Mouse (Mus musculus) adrenal gland, postnatal 25 days (tissue): ENCODE measurements around the gene Gm813. TPM values are rescaled to one million over a fixed set of nuclear protein-coding genes. Genes with fewer than 3 reads are reported as not detected.

Source experiments
- DNase-seq: peaks from one replicate; pipeline ENCODE4 v3.0.0; 2021; ENCODE audit warnings: mixed read lengths
- total RNA-seq: library from RNA; stranded (reverse); gene quantifications from 2 replicates; pipeline ENCODE4 v1.2.3, GENCODE M21; 2021

Gm813 gene
- total RNA-seq, 1 experiment from 2014 or later = not detected

DNA sequence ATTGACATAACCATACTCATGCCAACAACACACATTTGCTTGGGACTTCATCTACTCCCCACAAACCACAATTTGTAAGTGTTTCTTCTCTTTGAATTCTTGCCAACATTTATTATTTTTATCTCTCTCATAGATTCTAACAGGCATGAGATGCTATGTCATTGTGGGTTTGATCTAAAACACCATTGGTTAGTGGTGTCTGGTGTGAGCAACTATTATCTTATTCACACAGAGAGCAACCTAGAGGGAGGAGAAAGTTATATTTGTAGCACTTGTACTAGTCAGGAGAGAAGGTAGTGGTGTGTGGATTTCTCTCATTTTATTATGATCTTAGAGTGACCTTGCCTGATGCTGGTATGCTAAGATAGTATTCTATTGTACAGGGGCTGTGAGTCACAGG lies 12.1 kb downstream of the Gm813 start:
- DNase-seq = no peak

- DNase-seq = no peak
Observed at GRCm38 (mm10) chr16:58603831-58604230, 12.9 kb downstream of the Gm813 start.

GRCm38 (mm10) chr16:58600846-58601245 lies 15.9 kb downstream of the Gm813 start:
- peak; percentile 15 for DNase-seq

DNA sequence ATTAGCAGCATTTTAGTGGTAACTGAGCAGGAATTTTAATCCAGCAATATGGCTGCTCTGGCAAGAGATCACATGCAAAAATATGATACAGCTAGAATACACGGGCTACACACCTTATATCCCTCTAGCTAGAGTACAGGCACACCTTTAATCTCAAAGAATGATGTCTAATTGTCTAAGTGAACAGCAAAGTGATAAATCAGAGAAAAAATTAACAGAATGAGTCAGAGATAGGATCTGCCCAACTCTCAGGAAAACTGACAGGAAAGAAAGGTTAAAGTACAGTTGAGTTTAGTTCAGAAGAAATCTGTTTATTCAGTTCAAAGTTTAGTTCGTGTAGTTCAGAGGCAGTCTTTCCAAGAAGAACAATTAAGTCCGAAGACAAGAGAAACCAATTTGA lies 25.5 kb downstream of the Gm813 start:
- DNase-seq = no peak

DNA sequence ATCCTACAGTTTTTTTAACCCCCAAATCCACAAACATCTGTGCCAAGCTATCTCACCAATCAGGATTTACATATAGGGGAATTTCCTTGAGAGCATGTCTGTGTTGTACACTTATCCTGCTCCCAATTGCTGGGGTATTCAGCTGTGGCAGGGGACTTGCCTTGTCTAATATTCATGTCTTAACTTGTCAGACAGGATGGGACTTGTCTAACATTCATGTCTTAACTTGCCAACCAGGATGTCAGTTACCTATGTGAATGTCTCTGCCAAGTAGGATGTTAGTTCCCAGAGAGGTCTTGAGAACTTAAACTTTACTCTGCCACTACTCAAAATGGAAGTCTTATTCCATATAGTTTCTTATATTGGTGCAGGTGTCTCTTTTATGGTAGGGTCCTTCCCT lies 27.3 kb downstream of the Gm813 start:
- no peak for DNase-seq

DNA sequence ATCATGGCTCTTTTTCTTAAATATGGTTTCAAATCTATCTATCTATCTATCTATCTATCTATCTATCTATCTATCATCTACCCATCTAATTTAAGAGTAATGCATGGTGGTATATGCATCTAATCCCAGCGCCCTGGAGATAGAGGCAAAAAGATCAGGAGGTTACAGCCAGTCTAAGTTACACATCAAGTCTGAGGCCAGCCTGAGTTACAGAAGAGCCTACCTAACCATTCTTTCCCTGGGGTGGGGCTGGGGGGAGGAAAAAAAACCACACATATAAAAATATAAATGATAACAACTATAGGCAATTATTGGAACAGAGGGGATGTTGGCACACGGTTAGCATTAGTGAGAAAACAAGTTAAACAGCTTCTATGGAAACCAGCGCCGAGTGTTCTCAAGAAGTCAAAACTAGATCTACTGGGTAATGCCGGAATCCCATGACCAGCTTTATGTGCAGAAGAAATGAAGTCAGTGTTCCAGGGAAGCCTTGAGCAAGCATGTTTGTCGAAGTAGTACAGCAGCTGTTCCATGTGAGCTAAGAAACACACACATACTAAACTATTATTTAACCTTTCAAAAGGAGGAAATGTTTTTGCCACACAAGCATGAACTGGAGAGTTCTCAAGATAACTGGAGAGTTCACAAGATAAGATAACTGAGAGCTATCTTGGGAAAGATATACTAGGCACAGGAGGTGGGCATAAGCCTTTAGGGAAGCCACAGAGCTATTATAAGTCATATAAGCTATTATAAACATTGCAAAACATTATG lies 42.6 kb downstream of the Gm813 start:
- no peak for DNase-seq

GRCm38 (mm10) chr16:58570694-58571264 lies 46.0 kb downstream of the Gm813 start:
- DNase-seq = no peak

Other genes starting within 250 kb of the Gm813 start
- gene Dcbld2, start 208.5 kb downstream of the Gm813 start, total RNA-seq = 11.5 and 14.6 TPM in 2 replicates
- gene St3gal6, start 92.7 kb downstream of the Gm813 start, total RNA-seq = 22.6 and 24.6 TPM in 2 replicates
- not detected in 2 replicates for gene E330017A01Rik, start 21.8 kb upstream of the Gm813 start, total RNA-seq
- gene Cpox, start 53.3 kb upstream of the Gm813 start, total RNA-seq = 15.8 and 19.6 TPM in 2 replicates
- gene Gpr15, start 102.1 kb upstream of the Gm813 start, total RNA-seq = not detected in 2 replicates
- 59.3 and 65.5 TPM in 2 replicates for gene Cldnd1, start 110.9 kb upstream of the Gm813 start, total RNA-seq
- gene Olfr172, start 146.2 kb upstream of the Gm813 start, total RNA-seq = not detected in 2 replicates
- not detected in 2 replicates for gene Olfr173, start 183.3 kb upstream of the Gm813 start, total RNA-seq
- not detected in 2 replicates for gene Olfr175-ps1, start 209.8 kb upstream of the Gm813 start, total RNA-seq